Mouse (Mus musculus): ENCODE data around the gene C130074G19Rik. TPM values are rescaled to one million over a fixed set of nuclear protein-coding genes. Genes with fewer than 3 reads are reported as not detected.

C130074G19Rik gene
- 5.2 and 6.4 TPM in 2 replicates for polyA plus RNA-seq (2012; rRNA removed)

GRCm38 (mm10) chr1:184882281-184883268 is at the start of gene C130074G19Rik:
Gene C130074G19Rik, minus strand, starts transcription at chr1:184883218.

GRCm38 (mm10) chr1:184846092-184846750 is 36.8 kb downstream of the C130074G19Rik start, which contains the start of gene Marc2:
Gene Marc2, minus strand, starts transcription at chr1:184846451.

Other genes with a start within 250 kb of the C130074G19Rik start
- gene Hlx, start 150.6 kb downstream of the C130074G19Rik start, polyA plus RNA-seq (2012; rRNA removed): 4.3 and 9.8 TPM in 2 replicates
- 0.17 and 0.35 TPM in 2 replicates for gene Marc1, start 71.9 kb downstream of the C130074G19Rik start, polyA plus RNA-seq (2012; rRNA removed)
- 51.7 and 81.6 TPM in 2 replicates for gene Marc2, start 36.8 kb downstream of the C130074G19Rik start, polyA plus RNA-seq (2012; rRNA removed)
- gene Mark1, start 116.4 kb upstream of the C130074G19Rik start, polyA plus RNA-seq (2012; rRNA removed): 19.1 and 22.6 TPM in 2 replicates

Data from central nervous system, embryonic 11.5 days (tissue).